Mouse (Mus musculus) retina, postnatal 1 day (tissue): ENCODE results near the gene Rnpep.
"Not testable (repeated sequence)": the region's sequence is repeated elsewhere in the genome, so short reads cannot be mapped to it uniquely, and the experiment has no call there.

ENCODE experiments used
- DNase-seq: peaks from one replicate; pipeline ENCODE4 v3.0.0-alpha.2; 2012

The Rnpep gene

GRCm38 (mm10) chr1:135258380-135259127 is 25.3 kb downstream of the Rnpep start, which contains the start of gene Elf3:
Gene Elf3 (minus strand): TSS chr1:135258568.
- peak; percentile 83 for DNase-seq

- DNase-seq = no peak
Observed at GRCm38 (mm10) chr1:135256299-135256698, 27.6 kb downstream of the Rnpep start.

GRCm38 (mm10) chr1:135252854-135253253 is 31.0 kb downstream of the Rnpep start:
- DNase-seq = no peak

GRCm38 (mm10) chr1:135251405-135251804 is 32.5 kb downstream of the Rnpep start:
- no peak for DNase-seq

GRCm38 (mm10) chr1:135250706-135251105 is 33.2 kb downstream of the Rnpep start:
- no peak for DNase-seq

- peak; percentile 50 for DNase-seq
Observed at GRCm38 (mm10) chr1:135248434-135248850, 35.4 kb downstream of the Rnpep start.

GRCm38 (mm10) chr1:135244014-135244413 is 39.9 kb downstream of the Rnpep start:
- DNase-seq = no peak

- DNase-seq = not testable (repeated sequence)
Observed at GRCm38 (mm10) chr1:135240206-135240605, 43.7 kb downstream of the Rnpep start.

- DNase-seq = no peak
Observed at GRCm38 (mm10) chr1:135237131-135237851, 46.6 kb downstream of the Rnpep start.

- no peak for DNase-seq
Observed at GRCm38 (mm10) chr1:135234771-135235170, 49.1 kb downstream of the Rnpep start.

- no peak for DNase-seq
Observed at GRCm38 (mm10) chr1:135233961-135234360, 49.9 kb downstream of the Rnpep start.

GRCm38 (mm10) chr1:135231878-135232277 is 52.0 kb downstream of the Rnpep start:
- DNase-seq = not testable (repeated sequence)

GRCm38 (mm10) chr1:135227339-135227950 is 56.4 kb downstream of the Rnpep start:
- no peak for DNase-seq

GRCm38 (mm10) chr1:135224981-135225604 is 58.8 kb downstream of the Rnpep start:
- DNase-seq = peak; percentile 21

GRCm38 (mm10) chr1:135224147-135224546 is 59.7 kb downstream of the Rnpep start:
- no peak for DNase-seq

- DNase-seq = no peak
Observed at GRCm38 (mm10) chr1:135217607-135218233, 66.2 kb downstream of the Rnpep start.

GRCm38 (mm10) chr1:135213772-135214640 is 69.9 kb downstream of the Rnpep start:
- no peak for DNase-seq
